Mouse (Mus musculus) hindbrain, embryonic 14.5 days (tissue): Measurements from ENCODE around the gene Trrap. TPM values are rescaled to one million over a fixed set of nuclear protein-coding genes. Genes with fewer than 3 reads are reported as not detected.
A peak's percentile ranks its signal among the peaks of the same experiment; 100 is the strongest.

Experiments used
- ATAC-seq: fragments of 200-750 bp; cut with Nextera tagmentation; 2 replicates; pipeline ENCODE4 v1.8.0; 2017; ENCODE audit warnings: moderate number of reproducible peaks, mild to moderate bottlenecking, moderate TSS enrichment, moderate library complexity; ENCODE audit not compliant: low FRiP score
- DNase-seq: peaks from one replicate; pipeline ENCODE4 v3.0.0-alpha.2; 2015; ENCODE audit warnings: low spot score
- H3K27ac ChIP-seq: fragments of 300-500 bp; sonication (generic); 2 replicates; pipeline ENCODE4 v1.5.1; 2014; ENCODE audit warnings: mild to moderate bottlenecking, moderate library complexity
- H3K27me3 ChIP-seq: fragments of 300-500 bp; sonication (generic); 2 replicates; pipeline ENCODE4 v1.6.1; 2014; ENCODE audit warnings: mild to moderate bottlenecking, low read length, mixed read lengths; ENCODE audit not compliant: control insufficient read depth, insufficient read depth
- H3K36me3 ChIP-seq: fragments of 300-500 bp; sonication (generic); replicated peaks from 2 replicates; pipeline ENCODE4 v1.6.1; 2014; ENCODE audit not compliant: control insufficient read depth, insufficient read depth
- H3K4me1 ChIP-seq: fragments of 300-500 bp; sonication (generic); replicated peaks from 2 replicates; pipeline ENCODE4 v1.6.1; 2014; ENCODE audit warnings: antibody characterized with exemption, low read length, mixed read lengths; ENCODE audit not compliant: control insufficient read depth, insufficient read depth
- H3K4me2 ChIP-seq: fragments of 300-500 bp; sonication (generic); replicated peaks from 2 replicates; pipeline ENCODE4 v1.6.1; 2014; ENCODE audit warnings: mild to moderate bottlenecking, moderate library complexity
- H3K4me3 ChIP-seq: fragments of 300-500 bp; sonication (generic); replicated peaks from 2 replicates; pipeline ENCODE4 v1.5.1; 2014; ENCODE audit warnings: mild to moderate bottlenecking, low read length
- H3K9ac ChIP-seq: fragments of 300-500 bp; sonication (generic); 2 replicates; pipeline ENCODE4 v1.6.1; 2014
- H3K9me3 ChIP-seq: fragments of 300-500 bp; sonication (generic); 2 replicates; pipeline ENCODE4 v1.6.1; 2016; ENCODE audit warnings: low read length; ENCODE audit not compliant: control insufficient read depth
- WGBS: fragments of 180-500 bp; shearing (Covaris S2); extraction: QIAGEN DNeasy Blood & Tissue Kit; methylation state at CpG from one replicate; pipeline ENCODE4 v1.1.7; 2014; 5-methylcytosine and 5-hydroxymethylcytosine counted together
- polyA plus RNA-seq: library from polyadenylated mRNA; unstranded; fragments of >200 nt; fragmentation: Nextera tagmentation; extraction: Ambion mirVana; gene quantifications from 2 replicates; pipeline ENCODE4 v1.2.1, GENCODE M21; 2014

Trrap gene
- polyA plus RNA-seq, 1 experiment from 2014 or later, result 86.6 TPM

DNA sequence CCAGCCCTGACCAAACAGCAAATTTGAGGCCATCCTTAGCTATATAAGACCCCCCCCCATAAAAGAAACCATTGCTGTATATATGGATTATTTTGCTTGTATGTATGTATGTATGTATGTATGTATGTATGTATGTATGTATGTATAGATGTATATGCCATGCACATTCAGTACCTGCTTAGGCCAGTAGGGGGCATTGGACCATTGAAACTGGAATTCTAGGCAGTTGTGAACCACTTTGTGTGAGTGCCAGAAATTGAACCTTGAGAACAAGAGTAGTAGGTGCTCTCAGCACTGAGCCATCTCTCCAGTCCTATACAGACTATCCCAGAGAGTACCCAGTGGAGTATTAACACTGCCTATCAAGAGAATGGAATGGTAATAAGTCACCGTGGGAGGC lies 104.2 kb downstream of the Trrap start:
- Histone ChIP-seq H3K4me3 (no peak overlapping the region), H3K4me2 (no peak overlapping the region), H3K36me3 (peaks cover 2% of the 10 kb centered on the region), H3K9ac (no peak overlapping the region), H3K4me1 (no peaks in the 10 kb centered on the region), H3K27me3 (no peaks in the 10 kb centered on the region), H3K27ac (no peak overlapping the region), H3K9me3 (no peaks in the 10 kb centered on the region)
- DNase-seq (no peak), ATAC-seq (no peak)
- 92% methylated on average over 1 of the region's 1 CpGs for WGBS

GRCm38 (mm10) chr5:144872326-144872725 lies 104.8 kb downstream of the Trrap start:
- Histone ChIP-seq H3K27me3 (no peaks in the 10 kb centered on the region), H3K9ac (no peak overlapping the region), H3K36me3 (peaks cover 8% of the 10 kb centered on the region), H3K9me3 (no peaks in the 10 kb centered on the region), H3K27ac (no peak overlapping the region), H3K4me1 (no peaks in the 10 kb centered on the region), H3K4me2 (no peak overlapping the region), H3K4me3 (no peak overlapping the region)
- WGBS, result 85% methylated on average over 5 of the region's 5 CpGs
- DNase-seq (no peak), ATAC-seq (no peak)

DNA sequence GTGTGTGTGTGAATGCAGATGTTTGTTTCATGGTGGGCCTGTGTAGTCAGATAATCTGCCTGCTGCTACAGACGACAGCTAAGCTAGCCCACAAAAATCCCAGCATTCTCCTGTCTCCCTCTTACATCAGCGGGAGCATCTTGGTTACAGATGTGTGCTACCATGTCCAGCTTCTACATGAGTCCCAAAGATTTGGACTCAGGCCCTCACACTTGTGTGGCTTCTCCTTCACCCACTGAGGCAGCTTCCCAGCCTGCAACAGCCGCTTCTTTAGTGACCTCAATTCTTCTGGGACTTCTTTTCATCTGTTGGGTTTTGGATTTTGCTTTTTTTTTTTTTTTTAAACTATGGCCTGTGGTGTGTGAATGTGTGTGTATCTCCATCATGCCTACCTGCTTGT lies 105.3 kb downstream of the Trrap start:
- DNase-seq (no peak), ATAC-seq (no peak)
- Histone ChIP-seq H3K9me3 (no peaks in the 10 kb centered on the region), H3K4me1 (no peaks in the 10 kb centered on the region), H3K4me3 (no peak overlapping the region), H3K4me2 (no peak overlapping the region), H3K27ac (no peak overlapping the region), H3K36me3 (peaks cover 13% of the 10 kb centered on the region), H3K27me3 (no peaks in the 10 kb centered on the region), H3K9ac (no peak overlapping the region)
- 79% methylated on average over 3 of the region's 3 CpGs for WGBS

DNA sequence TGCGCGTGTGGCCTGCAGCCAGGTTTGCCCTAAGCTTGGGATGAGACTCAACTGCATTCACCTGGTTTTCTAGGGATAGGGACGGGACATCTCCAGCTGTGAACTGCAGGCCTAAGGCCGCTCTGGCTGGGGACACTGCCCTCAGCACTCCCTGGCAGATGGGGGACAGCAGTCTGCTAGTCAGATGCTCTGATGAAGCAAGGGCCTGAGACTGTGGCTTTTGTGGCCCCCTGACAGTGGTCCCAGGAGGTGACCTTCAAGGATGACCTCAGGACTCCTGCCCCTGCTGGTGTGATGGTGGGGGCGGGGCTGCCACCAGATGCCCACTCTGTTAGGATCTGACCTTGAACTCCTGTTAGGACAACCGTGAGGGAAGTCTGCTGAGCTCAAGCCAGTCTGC lies 107.7 kb downstream of the Trrap start:
- no peaks in the 10 kb centered on the region for H3K4me1 ChIP-seq
- H3K36me3 ChIP-seq, result peaks cover 37% of the 10 kb centered on the region
- 81% methylated on average over 6 of the region's 6 CpGs for WGBS
- H3K27me3 ChIP-seq, result no peaks in the 10 kb centered on the region
- H3K4me3 ChIP-seq, result no peak overlapping the region
- H3K27ac ChIP-seq, result no peak overlapping the region
- H3K9ac ChIP-seq, result no peak overlapping the region
- no peak for ATAC-seq
- H3K4me2 ChIP-seq, result no peak overlapping the region
- DNase-seq, result no peak
- H3K9me3 ChIP-seq, result no peaks in the 10 kb centered on the region

DNA sequence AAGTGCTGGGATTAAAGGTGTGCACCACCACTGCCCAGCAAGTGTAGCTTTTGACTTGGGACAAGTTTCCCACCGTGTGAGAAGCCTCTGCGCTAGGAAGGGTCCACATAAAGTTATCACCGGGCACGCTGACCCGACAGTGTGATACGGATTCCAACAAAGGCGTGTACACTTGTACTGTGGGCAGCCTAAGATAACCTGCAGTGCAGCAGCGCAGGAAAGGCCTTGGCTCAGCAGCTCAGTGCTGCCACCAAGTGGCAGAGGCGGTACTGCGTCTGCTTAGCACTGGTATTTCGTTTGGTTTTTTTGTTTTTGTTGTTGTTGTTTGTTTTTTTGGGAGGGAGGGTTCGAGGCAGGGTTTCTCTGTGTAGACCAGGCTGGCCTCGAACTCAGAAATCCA lies 108.4 kb downstream of the Trrap start:
- WGBS, result 13% methylated on average over 13 of the region's 13 CpGs
- Histone ChIP-seq H3K27ac (no peak overlapping the region), H3K4me3 (no peak overlapping the region), H3K4me2 (no peak overlapping the region), H3K9me3 (no peaks in the 10 kb centered on the region), H3K27me3 (no peaks in the 10 kb centered on the region), H3K36me3 (peaks cover 43% of the 10 kb centered on the region), H3K9ac (no peak overlapping the region), H3K4me1 (no peaks in the 10 kb centered on the region)
- ATAC-seq (peak; percentile 56), DNase-seq (peak; percentile 85)

DNA sequence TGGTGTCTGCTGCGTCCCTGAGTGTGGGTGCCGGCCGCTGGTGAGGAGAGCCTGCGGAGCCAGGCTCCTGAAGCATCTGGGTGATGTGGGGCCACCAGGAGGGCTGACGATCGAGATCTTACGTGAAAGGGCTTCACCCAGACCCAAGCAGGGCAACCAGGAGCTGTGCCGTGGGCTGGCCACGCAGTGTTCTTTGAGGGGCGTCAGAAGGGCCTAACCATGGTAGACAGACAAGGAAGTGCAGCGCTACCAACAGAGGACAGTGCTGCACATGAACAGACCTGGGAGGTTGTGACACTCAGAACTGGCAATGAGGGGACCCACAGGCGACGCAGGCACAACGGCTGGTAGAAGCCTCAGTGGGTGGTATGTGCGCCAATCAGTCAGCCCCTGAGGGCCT lies 109.5 kb downstream of the Trrap start:
- Histone ChIP-seq H3K9me3 (no peaks in the 10 kb centered on the region), H3K9ac (no peak overlapping the region), H3K4me3 (no peak overlapping the region), H3K4me2 (no peak overlapping the region), H3K36me3 (peaks cover 54% of the 10 kb centered on the region), H3K27me3 (no peaks in the 10 kb centered on the region), H3K27ac (no peak overlapping the region), H3K4me1 (no peaks in the 10 kb centered on the region)
- DNase-seq (no peak), ATAC-seq (no peak)
- 90% methylated on average over 15 of the region's 15 CpGs for WGBS

DNA sequence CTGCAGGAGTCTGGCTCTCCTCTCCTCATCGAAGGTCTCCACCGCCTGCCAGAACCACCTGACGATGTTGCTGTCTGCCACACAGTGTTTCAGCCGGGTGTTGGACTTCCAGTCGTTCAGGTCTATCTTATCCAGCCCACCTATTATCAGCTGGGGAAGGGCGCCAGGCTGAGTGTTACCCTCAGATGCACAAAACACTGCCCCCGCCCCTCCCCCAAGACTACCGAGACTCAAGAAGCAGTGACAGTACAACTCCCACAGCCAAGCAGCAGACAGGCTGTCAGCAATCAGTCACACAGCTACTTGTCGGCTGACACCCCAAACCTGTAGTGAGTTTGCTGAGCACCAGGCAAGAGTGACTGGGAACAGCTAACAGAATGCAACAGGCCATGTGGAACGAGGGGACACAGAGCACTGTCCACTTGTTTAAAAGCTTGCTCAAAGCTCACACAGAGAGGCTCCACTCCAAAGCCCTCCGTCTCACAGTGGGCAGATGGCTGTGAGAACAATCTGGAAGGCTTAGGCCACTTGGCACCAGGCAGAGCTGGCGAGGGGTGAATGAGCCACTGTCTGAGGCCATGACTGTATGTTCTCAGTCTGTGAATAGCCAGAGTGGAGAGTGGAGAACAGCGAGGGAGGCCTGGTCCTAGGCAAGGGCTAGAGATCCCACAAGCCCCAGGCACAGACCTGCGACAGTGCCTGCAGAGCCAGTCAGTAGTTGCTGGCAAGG lies 114.3 kb downstream of the Trrap start:
- Histone ChIP-seq H3K36me3 (peaks cover 98% of the 10 kb centered on the region), H3K27ac (no peak overlapping the region), H3K4me1 (no peaks in the 10 kb centered on the region), H3K4me3 (no peak overlapping the region), H3K9ac (no peak overlapping the region), H3K27me3 (no peaks in the 10 kb centered on the region), H3K9me3 (no peaks in the 10 kb centered on the region), H3K4me2 (no peak overlapping the region)
- no peak for ATAC-seq
- DNase-seq, result no peak
- WGBS, result 87% methylated on average over 14 of the region's 14 CpGs

GRCm38 (mm10) chr5:144884629-144885217 lies 117.2 kb downstream of the Trrap start:
- H3K36me3 ChIP-seq, result peaks cover 98% of the 10 kb centered on the region
- no peak overlapping the region for H3K4me3 ChIP-seq
- 84% methylated on average over 13 of the region's 13 CpGs for WGBS
- no peak overlapping the region for H3K27ac ChIP-seq
- no peaks in the 10 kb centered on the region for H3K27me3 ChIP-seq
- no peaks in the 10 kb centered on the region for H3K4me1 ChIP-seq
- ATAC-seq (no peak), DNase-seq (no peak)
- H3K9ac ChIP-seq, result no peak overlapping the region
- no peak overlapping the region for H3K4me2 ChIP-seq
- no peaks in the 10 kb centered on the region for H3K9me3 ChIP-seq

DNA sequence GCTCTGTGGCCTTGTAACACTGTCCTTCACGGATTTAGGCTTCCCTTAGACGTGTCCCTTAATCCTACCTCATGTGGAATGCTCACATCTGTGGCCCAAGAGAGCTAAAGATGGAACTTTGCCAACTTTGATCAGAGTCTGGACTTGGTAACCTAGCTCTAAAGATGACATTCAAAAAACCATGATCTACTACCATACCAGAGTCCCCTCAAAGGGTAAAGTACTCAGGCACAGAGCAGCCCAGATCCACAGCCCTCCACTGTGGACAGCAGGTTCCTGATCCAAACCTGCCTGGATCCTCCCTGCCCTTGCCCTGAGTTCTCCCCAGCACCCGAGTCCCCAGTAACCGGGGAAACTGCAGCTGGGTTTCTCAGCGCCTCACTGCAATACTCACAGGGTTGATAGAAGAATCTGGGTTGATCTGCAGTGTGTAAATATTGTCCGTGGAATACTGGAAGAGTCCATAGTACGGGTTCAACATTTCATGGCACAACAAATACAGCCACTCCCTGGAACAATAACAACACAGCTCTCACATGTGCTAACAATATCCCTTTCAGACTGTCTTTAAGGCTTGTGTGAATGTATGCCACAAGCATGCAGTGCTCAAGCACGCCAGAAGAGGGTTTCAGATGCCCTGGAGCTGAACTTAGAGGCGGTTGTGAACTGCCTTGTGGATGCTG lies 118.6 kb downstream of the Trrap start:
- no peak for ATAC-seq
- H3K9ac ChIP-seq, result no peak overlapping the region
- no peak overlapping the region for H3K4me3 ChIP-seq
- H3K27ac ChIP-seq, result no peak overlapping the region
- H3K27me3 ChIP-seq, result no peaks in the 10 kb centered on the region
- DNase-seq, result no peak
- peaks cover 98% of the 10 kb centered on the region for H3K36me3 ChIP-seq
- no peak overlapping the region for H3K4me2 ChIP-seq
- H3K4me1 ChIP-seq, result no peaks in the 10 kb centered on the region
- no peaks in the 10 kb centered on the region for H3K9me3 ChIP-seq
- 93% methylated on average over 9 of the region's 9 CpGs for WGBS
